Mouse (Mus musculus) C2C12 (cell line): ENCODE data around the gene Cby3.

Experiments
- CEBPB ChIP-seq: IDR thresholded peaks from one replicate; pipeline ENCODE4 v1.6.1; 2011; ENCODE audit warnings: low read depth, mild to moderate bottlenecking, control low read depth, moderate library complexity
- CTCF ChIP-seq: IDR thresholded peaks from one replicate; pipeline ENCODE4 v1.5.1; 2011; ENCODE audit not compliant: control insufficient read depth, insufficient read depth, insufficient read length
- FOSL1 ChIP-seq: IDR thresholded peaks from one replicate; pipeline ENCODE4 v1.8.0; 2011; ENCODE audit warnings: mild to moderate bottlenecking, low read length; ENCODE audit not compliant: poor library complexity, insufficient read depth, severe bottlenecking

- no peak for TF ChIP-seq FOSL1
- TF ChIP-seq CEBPB: no peak
- no peak for TF ChIP-seq CTCF
Observed at GRCm38 (mm10) chr11:50336126-50336525, 18.1 kb upstream of the Cby3 start.
